Mouse (Mus musculus): ENCODE results near the gene Pttg1. TPM values are rescaled to one million over a fixed set of nuclear protein-coding genes. Genes with fewer than 3 reads are reported as not detected.

Pttg1 gene
- polyA plus RNA-seq, 1 experiment from 2014 or later: 65.5 TPM

DNA sequence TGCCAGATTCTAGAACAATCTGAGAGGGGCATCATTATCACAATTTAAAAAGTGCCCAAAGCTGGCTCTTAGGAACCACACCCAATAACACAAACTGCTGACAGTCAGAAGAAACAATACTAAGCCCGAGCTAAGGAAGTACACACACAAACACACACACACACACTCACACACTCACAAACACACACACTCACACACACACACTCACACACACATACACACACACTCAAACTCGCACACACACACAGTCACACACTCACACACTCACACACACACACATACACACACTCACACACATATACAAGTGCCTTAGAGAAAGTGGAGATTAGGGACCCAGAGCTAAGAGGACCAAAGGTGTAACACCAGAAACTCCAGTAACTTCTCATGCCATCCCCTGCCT is 42.5 kb downstream of the Pttg1 start:
- Histone ChIP-seq H3K4me1 (ENCODE audit: control insufficient read depth, insufficient read depth, low read length) (peaks cover 7% of the 10 kb centered on the region; the same call in 1 of the 2 replicates), H3K27ac (ENCODE audit: low read length) (no peak overlapping the region), H3K36me3 (ENCODE audit: control insufficient read depth, insufficient read depth, low read length) (no peaks in the 10 kb centered on the region), H3K9me3 (ENCODE audit: control insufficient read depth, low read length) (no peaks in the 10 kb centered on the region), H3K4me3 (ENCODE audit: low read length) (no peak overlapping the region), H3K27me3 (replicated peaks; ENCODE audit: control insufficient read depth, insufficient read depth, low read length) (no peaks in the 10 kb centered on the region; the same call in 1 of the 2 replicates), H3K4me2 (ENCODE audit: low read depth, low read length) (no peak overlapping the region), H3K9ac (ENCODE audit: low read depth, low read length) (no peak overlapping the region)
- ATAC-seq: no peak
- WGBS: 69% methylated on average over 2 of the region's 2 CpGs

GRCm38 (mm10) chr11:43380901-43381300 is 45.1 kb downstream of the Pttg1 start:
- H3K27me3 ChIP-seq (replicated peaks; ENCODE audit: control insufficient read depth, insufficient read depth, low read length): no peaks in the 10 kb centered on the region; the same call in 1 of the 2 replicates
- 85% methylated on average over 7 of the region's 7 CpGs for WGBS
- H3K27ac ChIP-seq (ENCODE audit: low read length): no peak overlapping the region
- peaks cover 7% of the 10 kb centered on the region; the same call in 1 of the 2 replicates for H3K4me1 ChIP-seq (ENCODE audit: control insufficient read depth, insufficient read depth, low read length)
- no peaks in the 10 kb centered on the region for H3K9me3 ChIP-seq (ENCODE audit: control insufficient read depth, low read length)
- H3K4me3 ChIP-seq (ENCODE audit: low read length): no peak overlapping the region
- no peak overlapping the region for H3K4me2 ChIP-seq (ENCODE audit: low read depth, low read length)
- H3K9ac ChIP-seq (ENCODE audit: low read depth, low read length): no peak overlapping the region
- ATAC-seq: no peak
- no peaks in the 10 kb centered on the region for H3K36me3 ChIP-seq (ENCODE audit: control insufficient read depth, insufficient read depth, low read length)

DNA sequence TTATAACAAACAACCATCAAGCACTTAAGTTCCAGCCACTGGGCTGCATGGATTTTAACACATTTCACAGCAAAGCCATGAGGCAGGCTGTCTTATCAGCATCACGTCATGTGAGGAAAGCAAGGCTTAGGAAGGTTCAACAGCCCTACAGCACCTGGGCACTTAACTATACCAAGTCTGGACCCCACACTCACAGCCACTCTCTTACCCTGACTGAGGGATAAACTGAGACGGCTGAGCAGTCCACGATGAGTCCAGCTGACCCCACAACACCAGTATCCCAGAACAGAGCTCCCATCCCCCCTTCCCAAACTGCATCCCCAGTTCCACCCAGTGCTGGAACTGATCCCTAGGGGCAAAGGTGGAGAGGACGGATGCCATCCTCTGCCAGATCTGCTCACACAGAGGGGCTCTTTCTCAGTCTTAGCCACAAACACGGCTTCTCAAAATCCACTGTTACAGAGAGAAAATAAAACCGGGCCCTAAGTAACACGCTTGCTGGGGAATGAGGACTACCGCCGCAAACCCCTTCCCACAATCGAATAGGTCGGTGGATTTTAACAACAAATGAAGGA is 46.1 kb downstream of the Pttg1 start:
- Histone ChIP-seq H3K9ac (ENCODE audit: low read depth, low read length) (no peak overlapping the region), H3K4me2 (ENCODE audit: low read depth, low read length) (no peak overlapping the region), H3K27me3 (replicated peaks; ENCODE audit: control insufficient read depth, insufficient read depth, low read length) (no peaks in the 10 kb centered on the region), H3K4me1 (ENCODE audit: control insufficient read depth, insufficient read depth, low read length) (peaks cover 2% of the 10 kb centered on the region; the same call in 1 of the 2 replicates), H3K4me3 (ENCODE audit: low read length) (no peak overlapping the region), H3K27ac (ENCODE audit: low read length) (no peak overlapping the region), H3K36me3 (ENCODE audit: control insufficient read depth, insufficient read depth, low read length) (no peaks in the 10 kb centered on the region), H3K9me3 (ENCODE audit: control insufficient read depth, low read length) (no peaks in the 10 kb centered on the region)
- 77% methylated on average over 11 of the region's 11 CpGs for WGBS
- no peak for ATAC-seq

DNA sequence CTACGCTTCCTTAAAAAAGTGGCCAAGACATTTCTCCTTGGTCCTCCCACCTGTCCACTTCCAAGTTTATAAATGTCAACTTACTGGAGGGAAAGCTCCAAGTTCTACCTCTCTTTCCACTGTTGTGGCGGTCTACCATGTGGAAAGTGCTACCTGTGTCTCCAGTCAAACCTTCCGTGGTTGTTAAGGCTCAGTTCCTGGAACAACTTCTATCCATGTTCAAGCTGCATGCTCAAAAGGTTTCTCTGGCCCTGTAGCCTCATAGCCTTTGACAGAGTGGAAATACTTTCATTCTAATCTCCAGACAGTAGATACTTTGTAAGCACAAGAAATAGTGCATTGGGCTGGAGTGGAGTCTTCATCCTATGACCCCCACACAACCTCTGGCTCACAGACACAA is 46.6 kb downstream of the Pttg1 start:
- H3K36me3 ChIP-seq (ENCODE audit: control insufficient read depth, insufficient read depth, low read length): no peaks in the 10 kb centered on the region
- WGBS: 87% methylated on average over 3 of the region's 3 CpGs
- ATAC-seq: no peak
- no peaks in the 10 kb centered on the region for H3K9me3 ChIP-seq (ENCODE audit: control insufficient read depth, low read length)
- no peaks in the 10 kb centered on the region for H3K27me3 ChIP-seq (replicated peaks; ENCODE audit: control insufficient read depth, insufficient read depth, low read length)
- no peak overlapping the region for H3K9ac ChIP-seq (ENCODE audit: low read depth, low read length)
- H3K4me1 ChIP-seq (ENCODE audit: control insufficient read depth, insufficient read depth, low read length): no peaks in the 10 kb centered on the region
- H3K4me3 ChIP-seq (ENCODE audit: low read length): no peak overlapping the region
- no peak overlapping the region for H3K4me2 ChIP-seq (ENCODE audit: low read depth, low read length)
- H3K27ac ChIP-seq (ENCODE audit: low read length): no peak overlapping the region

DNA sequence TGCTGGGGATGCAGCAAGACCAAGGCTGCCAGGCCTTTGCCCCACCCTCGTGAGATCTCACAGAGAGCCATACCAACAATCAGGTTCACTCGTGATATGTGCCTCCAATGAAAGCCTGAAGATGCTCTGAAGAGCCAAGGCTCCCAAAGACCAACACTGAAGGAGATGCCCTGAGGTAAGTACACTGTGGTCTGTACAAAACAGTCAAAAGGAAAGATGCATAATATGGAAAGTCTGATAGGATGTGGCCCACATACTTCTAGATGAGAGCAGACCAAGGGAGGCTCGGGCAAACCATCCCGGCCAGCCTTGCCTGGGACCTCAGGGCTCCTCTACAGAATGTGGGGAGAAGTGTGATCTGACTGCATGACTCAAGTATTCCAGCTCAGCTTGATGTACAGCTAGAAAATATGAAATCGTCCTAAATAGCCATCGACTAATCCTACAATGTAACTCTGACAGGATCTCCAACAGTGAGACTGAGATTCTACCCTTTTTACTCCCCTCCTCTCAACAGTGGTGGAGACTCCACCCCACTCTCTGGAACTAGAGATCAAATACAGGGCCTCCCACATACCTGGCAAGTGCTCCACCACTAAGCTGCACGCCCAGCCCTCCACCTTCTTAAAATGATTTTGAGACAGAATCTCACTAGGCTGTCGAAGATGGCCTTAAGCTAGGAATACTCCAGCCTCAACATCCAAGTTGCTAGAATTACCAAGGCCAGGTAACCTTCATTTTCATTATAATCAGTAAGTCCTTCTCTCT is 48.8 kb downstream of the Pttg1 start:
- 84% methylated on average over 8 of the region's 8 CpGs for WGBS
- H3K9ac ChIP-seq (ENCODE audit: low read depth, low read length): no peak overlapping the region
- no peaks in the 10 kb centered on the region for H3K36me3 ChIP-seq (ENCODE audit: control insufficient read depth, insufficient read depth, low read length)
- H3K4me2 ChIP-seq (ENCODE audit: low read depth, low read length): no peak overlapping the region
- no peaks in the 10 kb centered on the region for H3K9me3 ChIP-seq (ENCODE audit: control insufficient read depth, low read length)
- H3K4me1 ChIP-seq (ENCODE audit: control insufficient read depth, insufficient read depth, low read length): no peaks in the 10 kb centered on the region
- no peak overlapping the region for H3K27ac ChIP-seq (ENCODE audit: low read length)
- H3K27me3 ChIP-seq (replicated peaks; ENCODE audit: control insufficient read depth, insufficient read depth, low read length): no peaks in the 10 kb centered on the region
- ATAC-seq: no peak
- H3K4me3 ChIP-seq (ENCODE audit: low read length): no peak overlapping the region

- H3K9me3 ChIP-seq (ENCODE audit: control insufficient read depth, low read length): no peaks in the 10 kb centered on the region
- H3K4me1 ChIP-seq (ENCODE audit: control insufficient read depth, insufficient read depth, low read length): no peaks in the 10 kb centered on the region
- H3K27me3 ChIP-seq (replicated peaks; ENCODE audit: control insufficient read depth, insufficient read depth, low read length): no peaks in the 10 kb centered on the region
- no peak overlapping the region for H3K4me3 ChIP-seq (ENCODE audit: low read length)
- no peak overlapping the region for H3K4me2 ChIP-seq (ENCODE audit: low read depth, low read length)
- H3K36me3 ChIP-seq (ENCODE audit: control insufficient read depth, insufficient read depth, low read length): no peaks in the 10 kb centered on the region
- no peak for ATAC-seq
- WGBS: 98% methylated on average over 1 of the region's 1 CpGs
- no peak overlapping the region for H3K27ac ChIP-seq (ENCODE audit: low read length)
- H3K9ac ChIP-seq (ENCODE audit: low read depth, low read length): no peak overlapping the region
These were observed 49.5 kb downstream of the Pttg1 start for GRCm38 (mm10) chr11:43376598-43376997.

DNA sequence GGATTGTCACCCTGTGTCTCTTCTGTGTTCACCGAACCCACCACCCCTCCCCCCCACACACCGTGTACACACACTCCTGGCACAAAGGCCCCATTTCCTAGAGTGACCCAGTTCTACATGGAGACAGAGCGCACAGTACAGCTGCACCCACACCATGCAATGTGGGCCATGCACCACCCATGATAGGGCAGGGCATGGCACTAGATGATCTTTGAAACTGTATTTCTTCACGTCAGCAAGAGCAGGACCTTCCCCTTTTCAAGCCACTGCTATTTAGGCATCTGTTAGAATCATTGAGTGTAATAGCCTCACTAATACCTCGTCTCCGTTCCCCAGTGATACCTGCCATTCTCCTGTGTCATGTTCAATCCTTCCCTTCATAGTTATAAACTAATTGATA is 51.1 kb downstream of the Pttg1 start:
- no peak overlapping the region for H3K9ac ChIP-seq (ENCODE audit: low read depth, low read length)
- WGBS: 86% methylated on average over 6 of the region's 6 CpGs
- H3K9me3 ChIP-seq (ENCODE audit: control insufficient read depth, low read length): no peaks in the 10 kb centered on the region
- no peak overlapping the region for H3K4me2 ChIP-seq (ENCODE audit: low read depth, low read length)
- no peaks in the 10 kb centered on the region for H3K4me1 ChIP-seq (ENCODE audit: control insufficient read depth, insufficient read depth, low read length)
- H3K4me3 ChIP-seq (ENCODE audit: low read length): no peak overlapping the region
- no peaks in the 10 kb centered on the region for H3K27me3 ChIP-seq (replicated peaks; ENCODE audit: control insufficient read depth, insufficient read depth, low read length)
- H3K27ac ChIP-seq (ENCODE audit: low read length): no peak overlapping the region
- no peak for ATAC-seq
- H3K36me3 ChIP-seq (ENCODE audit: control insufficient read depth, insufficient read depth, low read length): no peaks in the 10 kb centered on the region

GRCm38 (mm10) chr11:43373367-43373766 is 52.7 kb downstream of the Pttg1 start:
- Histone ChIP-seq H3K4me3 (ENCODE audit: low read length) (no peak overlapping the region), H3K27me3 (replicated peaks; ENCODE audit: control insufficient read depth, insufficient read depth, low read length) (no peaks in the 10 kb centered on the region), H3K4me1 (ENCODE audit: control insufficient read depth, insufficient read depth, low read length) (no peaks in the 10 kb centered on the region), H3K9me3 (ENCODE audit: control insufficient read depth, low read length) (no peaks in the 10 kb centered on the region), H3K27ac (ENCODE audit: low read length) (no peak overlapping the region), H3K9ac (ENCODE audit: low read depth, low read length) (no peak overlapping the region), H3K4me2 (ENCODE audit: low read depth, low read length) (no peak overlapping the region), H3K36me3 (ENCODE audit: control insufficient read depth, insufficient read depth, low read length) (no peaks in the 10 kb centered on the region)
- WGBS: 72% methylated on average over 3 of the region's 3 CpGs
- no peak for ATAC-seq

GRCm38 (mm10) chr11:43371807-43372206 is 54.2 kb downstream of the Pttg1 start:
- no peak overlapping the region for H3K9ac ChIP-seq (ENCODE audit: low read depth, low read length)
- 93% methylated on average over 3 of the region's 3 CpGs for WGBS

More at GRCm38 (mm10) chr11:43371807-43372206, 54.2 kb downstream of the Pttg1 start:
- Histone ChIP-seq H3K4me2 (ENCODE audit: low read depth, low read length) (no peak overlapping the region), H3K4me1 (ENCODE audit: control insufficient read depth, insufficient read depth, low read length) (no peaks in the 10 kb centered on the region), H3K27me3 (replicated peaks; ENCODE audit: control insufficient read depth, insufficient read depth, low read length) (no peaks in the 10 kb centered on the region), H3K36me3 (ENCODE audit: control insufficient read depth, insufficient read depth, low read length) (no peaks in the 10 kb centered on the region), H3K27ac (ENCODE audit: low read length) (no peak overlapping the region), H3K4me3 (ENCODE audit: low read length) (no peak overlapping the region), H3K9me3 (ENCODE audit: control insufficient read depth, low read length) (no peaks in the 10 kb centered on the region)
- no peak for ATAC-seq
